Mouse (Mus musculus) ES-Bruce4 (cell line): ENCODE measurements around the gene 4930404H24Rik.

Source experiments
- CTCF ChIP-seq: IDR thresholded peaks from one replicate; pipeline ENCODE4 v1.8.1; 2011; ENCODE audit warnings: low read depth, low read length
- EP300 ChIP-seq: IDR thresholded peaks from 2 replicates; pipeline ENCODE4 v1.6.1; 2011; ENCODE audit warnings: low read depth, low read length; ENCODE audit not compliant: insufficient read depth
- POLR2A ChIP-seq: IDR thresholded peaks from one replicate; pipeline ENCODE4 v1.8.1; 2011; ENCODE audit warnings: low read length; ENCODE audit not compliant: insufficient read depth

DNA sequence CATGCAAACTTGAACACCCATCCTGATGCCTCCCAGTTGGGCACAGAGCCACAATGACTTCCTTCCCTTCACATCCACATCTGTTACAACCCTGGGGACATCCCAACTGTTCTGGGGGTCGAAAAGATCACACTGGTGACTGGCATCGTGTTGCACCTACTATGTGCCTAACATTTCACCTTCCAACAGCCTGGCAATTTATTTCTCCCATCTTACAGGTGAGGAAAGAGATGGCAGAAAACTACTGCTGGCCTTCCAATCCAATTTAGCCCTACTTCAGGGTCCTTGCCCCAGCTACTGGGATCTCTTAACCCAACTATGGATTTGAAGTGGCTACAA, 772 bp downstream of the 4930404H24Rik start:
- TF ChIP-seq CTCF (no peak), POLR2A (no peak), EP300 (no peak)
